Mouse (Mus musculus): ENCODE data around the gene Slc16a5.
"Not testable (repeated sequence)": the region's sequence is repeated elsewhere in the genome, so short reads cannot be mapped to it uniquely, and the experiment has no call there.

The Slc16a5 gene

DNA sequence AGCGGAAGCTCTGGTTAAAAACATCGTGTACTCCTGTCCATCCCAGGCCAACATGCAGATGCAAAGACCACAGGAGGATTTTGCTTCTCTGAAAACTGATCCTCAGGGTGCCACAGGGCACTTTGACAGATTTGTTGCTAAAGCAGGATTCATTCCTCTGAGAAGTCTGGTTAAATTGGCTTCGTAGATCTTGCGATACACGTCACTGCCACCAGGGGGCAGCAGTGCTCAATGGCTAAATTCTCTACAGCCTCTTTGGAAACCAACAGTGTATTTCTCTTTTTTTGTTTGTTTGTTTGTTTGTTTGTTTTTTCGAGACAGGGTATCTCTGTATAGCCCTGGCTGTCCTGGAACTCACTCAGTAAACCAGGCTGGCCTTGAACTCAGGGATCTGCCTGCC, 21.5 kb downstream of the Slc16a5 start:
- DNase-seq, result peak; percentile 70

- no peak for DNase-seq
These were observed 22.9 kb downstream of the Slc16a5 start for GRCm38 (mm10) chr11:115485155-115485554.

DNA sequence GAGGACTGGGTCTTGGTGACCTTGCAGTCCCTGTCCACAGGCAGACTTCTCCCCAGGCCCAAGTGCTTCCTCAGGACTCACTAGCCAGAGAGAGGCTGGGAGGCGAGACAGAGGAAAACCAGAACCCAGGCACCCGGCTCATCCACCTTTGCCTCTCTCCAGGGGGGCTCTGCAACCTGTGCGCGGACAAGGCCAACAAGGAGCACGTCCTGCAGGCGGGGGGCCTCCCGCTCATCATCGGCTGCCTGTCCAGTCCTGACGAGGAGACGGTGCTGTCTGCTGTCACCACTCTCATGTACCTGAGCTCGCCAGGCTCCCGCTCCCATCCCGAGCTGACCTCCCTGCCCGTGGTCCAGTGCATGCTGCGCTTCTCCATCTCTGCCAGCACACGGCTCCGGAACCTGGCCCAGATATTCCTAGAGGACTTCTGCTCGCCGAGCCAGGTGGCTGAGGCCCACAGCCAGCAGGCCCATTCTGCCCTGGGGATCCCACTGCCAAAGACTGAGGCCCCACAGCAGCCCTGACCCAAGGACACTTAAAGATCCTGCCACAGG, 26.4 kb downstream of the Slc16a5 start:
- no peak for DNase-seq

DNA sequence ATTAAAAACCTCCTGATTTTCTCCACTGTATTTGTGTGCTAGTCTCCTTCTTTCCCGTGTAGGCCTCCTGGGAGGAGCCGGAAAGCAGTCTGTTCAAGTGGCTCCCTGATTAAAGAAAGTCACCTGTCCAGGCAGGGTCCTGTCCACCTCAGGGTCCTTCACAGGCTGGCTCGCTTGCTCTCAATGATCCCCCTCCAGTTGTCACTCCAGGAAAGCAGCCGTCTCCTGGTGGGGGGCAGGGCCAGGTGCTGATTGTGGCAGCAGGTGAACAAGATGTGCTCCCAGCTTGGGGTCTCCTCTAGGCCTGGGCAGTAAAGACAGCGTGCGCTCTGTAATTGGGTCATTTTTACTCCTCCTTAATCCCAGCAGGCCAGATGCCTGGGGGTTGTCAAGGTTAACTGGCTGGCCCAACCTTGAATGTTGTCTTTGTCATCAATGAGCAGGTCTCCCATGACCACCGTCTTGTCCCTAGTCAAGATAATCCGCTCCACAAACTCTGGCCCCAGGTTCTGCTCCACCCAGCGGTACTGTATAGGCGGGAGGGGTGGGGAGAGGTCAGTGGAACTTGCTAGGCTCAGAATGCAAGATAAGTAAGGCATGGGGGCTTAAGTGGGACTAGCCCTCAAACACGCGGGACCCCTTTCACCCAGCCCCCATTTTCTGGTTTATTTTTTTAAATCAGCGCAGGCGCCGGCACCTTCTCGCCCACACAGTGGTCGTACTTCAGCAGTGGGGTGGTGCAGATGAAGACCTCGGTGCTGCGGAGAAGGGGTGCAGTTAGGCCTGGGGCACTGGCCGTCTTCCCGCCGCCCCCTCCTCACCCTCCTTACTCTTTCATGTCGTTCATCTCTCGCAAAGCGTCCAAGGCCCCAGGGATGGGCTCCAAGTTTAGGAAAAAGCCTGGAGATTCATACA, 28.4 kb downstream of the Slc16a5 start:
- no peak for DNase-seq

GRCm38 (mm10) chr11:115491356-115492083, 29.2 kb downstream of the Slc16a5 start, which contains the start of gene Nt5c:
Gene Nt5c (minus strand): TSS chr11:115491862.
- peak; percentile 87 for DNase-seq

DNA sequence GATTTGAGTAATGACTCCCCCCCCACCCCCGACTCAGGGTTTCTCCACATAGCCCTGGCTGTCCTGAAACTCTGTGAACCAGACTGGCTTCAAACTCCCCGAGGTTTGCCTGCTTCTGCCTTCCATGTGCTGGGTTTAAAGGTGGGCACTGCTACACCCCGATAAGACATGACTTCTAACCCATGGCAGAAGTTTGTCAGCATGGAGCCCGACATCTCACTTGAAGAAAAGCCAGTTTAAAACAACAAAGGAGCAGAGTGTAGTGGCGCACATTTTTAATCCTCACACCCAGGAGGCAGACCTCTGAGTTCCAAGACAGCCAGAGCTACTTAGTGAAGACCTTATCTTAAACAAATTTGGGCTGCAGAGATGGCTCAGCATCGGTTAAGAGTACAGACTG, 30.1 kb downstream of the Slc16a5 start:
- DNase-seq, result no peak

DNA sequence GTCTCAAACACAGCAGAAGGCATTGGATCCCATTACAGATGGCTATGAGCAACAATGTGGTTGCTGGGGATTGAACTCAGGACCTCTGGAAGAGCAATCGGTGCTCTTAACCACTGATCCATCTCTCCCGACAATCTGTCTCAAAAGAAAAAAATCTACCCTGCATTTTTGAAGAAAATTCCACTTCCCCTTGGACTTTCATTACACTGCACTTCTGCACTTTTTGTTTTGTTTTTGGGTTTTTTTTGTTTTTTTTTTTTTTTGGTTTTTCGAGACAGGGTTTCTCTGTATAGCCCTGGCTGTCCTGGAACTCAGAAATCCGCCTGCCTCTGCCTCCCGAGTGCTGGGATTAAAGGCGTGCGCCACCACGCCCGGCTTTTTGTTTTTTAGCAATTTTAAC, 34.3 kb downstream of the Slc16a5 start:
- DNase-seq, result not testable (repeated sequence)

GRCm38 (mm10) chr11:115502636-115503035, 40.4 kb downstream of the Slc16a5 start:
- no peak for DNase-seq

DNA sequence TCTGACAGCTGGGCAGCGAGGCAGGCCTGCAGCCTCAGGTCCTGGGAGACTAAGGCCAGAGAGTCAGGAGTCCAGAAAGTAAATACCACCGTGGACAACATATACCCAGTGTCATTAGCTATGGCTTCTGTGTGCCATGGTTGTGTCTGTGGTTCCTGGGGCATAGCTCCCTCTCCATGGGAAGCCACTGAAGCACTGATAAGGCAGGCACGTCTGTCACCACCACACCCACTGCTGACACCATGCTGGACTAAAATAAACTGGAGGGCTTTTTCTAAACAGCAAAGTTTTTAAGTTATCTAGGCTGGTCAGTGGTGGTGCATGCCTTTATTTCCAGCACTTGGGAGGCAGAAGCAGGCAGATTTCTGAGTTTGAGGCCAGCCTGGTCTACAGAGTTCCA, 44.3 kb downstream of the Slc16a5 start:
- no peak for DNase-seq

GRCm38 (mm10) chr11:115508061-115508460, 45.8 kb downstream of the Slc16a5 start:
- DNase-seq, result no peak

DNA sequence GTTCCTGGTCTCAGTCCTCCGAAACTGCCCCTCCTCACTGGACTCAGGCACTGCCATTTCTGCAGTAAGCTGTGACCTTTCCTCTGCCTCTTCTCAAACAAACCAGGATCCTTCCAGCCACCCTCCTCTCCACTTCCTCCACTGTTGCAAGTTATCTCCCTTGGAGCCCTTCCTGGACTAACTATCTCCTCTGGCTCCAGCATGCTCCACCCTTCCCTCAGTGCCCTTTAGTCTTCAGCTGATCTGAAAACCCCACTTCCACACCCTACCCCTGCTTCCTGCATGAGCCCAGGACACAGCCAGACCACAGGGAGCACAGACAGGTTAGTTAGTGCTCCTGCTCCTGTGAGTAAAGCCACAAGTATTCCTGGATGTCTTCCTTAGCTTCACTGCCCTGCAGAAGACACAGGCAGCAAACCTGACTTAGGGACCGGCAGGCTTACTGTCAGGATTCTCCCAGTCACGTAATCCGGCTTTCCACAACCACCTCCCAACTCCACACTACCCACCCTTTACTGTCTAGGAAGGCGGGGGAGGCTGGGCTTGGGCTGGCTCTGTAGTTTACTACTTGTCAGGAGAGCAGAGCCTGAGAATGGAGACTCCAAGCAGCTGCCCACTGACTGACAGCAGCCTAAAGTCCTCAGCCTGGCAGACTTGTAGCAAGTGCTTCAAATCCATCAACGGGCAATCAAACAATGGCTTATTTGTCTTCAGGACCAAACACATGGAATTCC, 47.7 kb downstream of the Slc16a5 start:
- DNase-seq, result peak; percentile 17

- no peak for DNase-seq
These were observed 48.2 kb downstream of the Slc16a5 start for GRCm38 (mm10) chr11:115510507-115510888.

- DNase-seq, result no peak
These were observed 48.8 kb downstream of the Slc16a5 start for GRCm38 (mm10) chr11:115511121-115511520.

DNA sequence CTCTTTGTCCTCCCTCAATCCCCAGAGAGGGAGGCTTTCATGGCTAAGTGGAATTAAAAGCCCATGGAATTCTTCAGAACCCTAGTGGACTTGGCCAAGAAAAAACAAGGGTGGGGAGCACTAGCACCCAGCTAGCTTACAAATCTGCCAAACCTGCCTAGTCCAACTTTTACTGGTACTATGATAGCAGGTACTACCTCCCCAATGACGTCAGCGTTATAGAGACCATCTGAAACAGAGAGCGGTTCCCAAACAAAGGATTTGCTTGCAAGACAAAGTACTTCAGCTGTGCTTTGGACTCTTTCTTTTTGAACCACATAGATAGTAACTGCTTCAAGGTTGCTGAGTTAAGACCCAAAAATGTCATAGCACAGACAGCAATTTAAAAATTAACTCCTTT, 49.7 kb downstream of the Slc16a5 start:
- DNase-seq, result no peak

GRCm38 (mm10) chr11:115512407-115513183, 50.3 kb downstream of the Slc16a5 start:
- no peak for DNase-seq

- no peak for DNase-seq
These were observed 51.3 kb downstream of the Slc16a5 start for GRCm38 (mm10) chr11:115513271-115514237.

DNA sequence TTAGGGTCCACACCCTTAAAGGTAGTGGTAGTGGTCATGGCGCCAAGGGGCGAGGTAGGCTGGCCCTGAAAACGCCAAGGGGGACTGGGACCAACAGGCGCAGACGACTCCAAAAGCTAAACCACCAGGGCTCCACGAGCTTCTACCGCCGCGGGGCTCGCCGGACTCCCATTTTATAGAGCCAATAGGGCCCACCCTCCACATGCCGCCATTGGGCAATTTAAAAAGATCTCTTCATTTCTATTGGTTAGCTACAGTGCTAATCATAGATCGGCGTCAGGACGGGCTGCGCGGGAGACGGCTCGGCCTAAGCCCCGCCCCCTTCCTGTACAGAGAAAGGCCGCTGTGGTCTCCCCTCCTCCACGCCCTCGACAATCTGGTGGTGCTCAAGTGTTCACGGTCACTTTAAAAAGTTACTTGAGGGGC, 52.0 kb downstream of the Slc16a5 start, which contains the start of gene Jpt1:
TSS of gene Jpt1 (minus strand) at position 150 of the 426 bp plus-strand sequence.
- DNase-seq, result peak; percentile 95

DNA sequence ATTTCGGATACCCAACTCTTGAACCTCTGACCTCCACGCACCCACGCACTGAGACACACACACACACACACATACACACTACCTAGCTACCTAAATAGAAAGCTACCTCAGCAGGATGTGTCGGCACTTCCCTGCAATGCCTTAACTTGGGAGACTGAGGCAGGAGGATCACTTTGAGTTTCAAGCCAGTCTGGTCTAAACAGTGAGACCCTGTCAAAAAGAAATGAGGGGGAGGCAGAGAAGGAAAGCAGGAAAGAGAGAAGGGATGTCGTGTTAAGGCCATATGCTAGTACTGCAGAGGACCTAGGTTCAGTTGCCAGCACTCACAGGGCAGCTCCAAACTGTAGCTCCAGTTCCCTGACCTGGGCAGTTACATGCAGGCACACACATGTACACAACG, 52.7 kb downstream of the Slc16a5 start:
- no peak for DNase-seq

GRCm38 (mm10) chr11:115516942-115517341, 54.7 kb downstream of the Slc16a5 start:
- DNase-seq, result no peak

GRCm38 (mm10) chr11:115518693-115519092, 56.4 kb downstream of the Slc16a5 start:
- peak; percentile 27 for DNase-seq

DNA sequence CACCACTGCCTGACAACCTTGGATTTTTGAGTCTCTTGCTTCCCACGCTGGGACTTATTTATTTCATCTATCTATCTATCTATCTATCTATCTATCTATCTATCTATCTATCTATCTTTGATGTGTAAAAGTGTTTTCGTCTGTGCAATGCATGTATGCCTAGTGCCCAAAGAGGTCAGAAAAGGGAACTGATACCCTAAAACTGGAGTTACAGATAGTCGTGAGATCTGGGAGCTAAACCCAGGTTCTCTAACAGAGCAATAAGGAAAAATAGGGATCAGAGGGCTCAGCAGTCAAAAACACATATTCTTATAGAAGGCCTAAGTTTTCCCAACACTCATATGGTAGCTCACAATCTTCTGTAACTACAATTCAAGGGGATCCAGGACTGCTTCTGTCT, 57.3 kb downstream of the Slc16a5 start:
- no peak for DNase-seq

Data from right cerebral cortex, postnatal 25 days (tissue).